Mouse (Mus musculus): ENCODE measurements around the gene Heatr5a.

Heatr5a gene

GRCm38 (mm10) chr12:51972269-51973065 is 1.3 kb upstream of the Heatr5a start:
- DNase-seq (ENCODE audit: low read depth, low spot score) = peak; percentile 30

GRCm38 (mm10) chr12:51970352-51971069 is 610 bp downstream of the Heatr5a start:
- DNase-seq (ENCODE audit: low read depth, low spot score) = peak; percentile 65

- no peak for DNase-seq (ENCODE audit: low read depth, low spot score)
Observed at GRCm38 (mm10) chr12:51969876-51970275, 1.2 kb downstream of the Heatr5a start.

DNA sequence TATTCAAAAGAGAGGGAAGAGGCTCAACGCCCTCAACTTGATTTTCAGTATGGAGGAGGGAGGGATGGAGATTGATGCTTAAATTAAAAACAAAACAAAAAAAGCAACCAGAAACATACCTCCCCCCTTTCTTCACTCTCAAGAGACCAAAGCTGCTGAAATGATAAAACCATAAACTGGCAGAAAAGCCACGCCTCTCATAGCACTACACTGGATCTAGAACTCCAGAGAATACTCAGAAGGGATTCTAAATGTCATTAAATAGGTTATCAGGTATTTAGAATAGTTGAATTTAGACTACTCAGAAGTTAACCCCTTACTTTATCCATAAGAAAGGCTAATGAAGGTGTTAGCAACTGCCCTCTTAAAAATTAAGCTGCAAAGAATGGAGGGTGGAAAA is 2.0 kb downstream of the Heatr5a start:
- no peak for DNase-seq (ENCODE audit: low read depth, low spot score)

DNA sequence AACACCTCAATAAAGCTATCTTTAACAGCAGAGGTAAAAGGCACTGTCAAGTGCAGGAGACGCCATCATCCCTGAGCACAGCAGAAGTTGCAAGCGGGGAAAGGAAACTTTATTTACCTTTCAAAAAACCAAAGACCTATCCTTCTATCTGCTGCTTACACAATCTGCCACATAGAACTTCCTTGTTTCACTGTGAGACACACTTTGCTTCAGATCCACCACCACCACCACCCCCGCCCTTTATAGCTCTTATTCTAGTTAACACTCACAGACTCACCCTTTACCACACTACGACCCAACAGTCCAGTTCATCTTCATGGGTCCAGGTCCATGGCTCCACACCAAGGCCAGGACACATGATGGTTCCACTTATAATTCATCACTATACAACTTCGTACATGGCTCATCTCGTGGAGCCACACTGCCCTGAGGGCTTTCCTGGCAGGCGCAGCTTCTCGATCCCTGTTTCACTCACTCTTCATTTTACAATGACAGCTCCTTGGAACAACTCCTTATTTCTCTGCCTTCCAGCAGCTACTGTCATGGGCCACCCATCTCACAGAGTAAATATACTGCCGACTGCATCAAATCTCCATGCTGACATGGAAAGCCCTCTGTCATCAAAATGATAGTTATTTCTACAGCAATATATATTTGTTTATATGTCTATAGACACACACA is 3.1 kb downstream of the Heatr5a start:
- DNase-seq (ENCODE audit: low read depth, low spot score) = peak; percentile 53

DNA sequence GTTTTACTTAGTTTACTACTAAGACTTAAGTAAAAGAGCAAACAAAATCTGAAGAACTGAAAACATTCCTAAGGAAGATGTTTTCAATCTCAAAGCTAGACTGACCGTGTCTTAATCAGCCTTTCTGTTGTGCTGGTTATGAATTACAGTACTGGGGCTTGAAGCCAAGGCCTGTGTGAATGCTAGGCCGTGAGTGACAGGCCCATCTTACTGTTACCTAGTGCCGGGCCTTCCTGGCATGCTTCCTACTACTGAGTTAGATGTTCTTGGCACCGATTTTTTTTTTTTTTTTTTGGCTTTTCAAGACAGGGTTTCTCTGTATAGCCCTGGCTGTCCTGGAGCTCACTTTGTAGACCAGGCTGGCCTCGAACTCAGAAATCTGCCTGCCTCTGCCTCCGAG is 13.5 kb downstream of the Heatr5a start:
- DNase-seq (ENCODE audit: low read depth, low spot score) = no peak

GRCm38 (mm10) chr12:51952309-51952708 is 18.8 kb downstream of the Heatr5a start:
- no peak for DNase-seq (ENCODE audit: low read depth, low spot score)

GRCm38 (mm10) chr12:51947498-51947945 is 23.6 kb downstream of the Heatr5a start:
- no peak for DNase-seq (ENCODE audit: low read depth, low spot score)

DNA sequence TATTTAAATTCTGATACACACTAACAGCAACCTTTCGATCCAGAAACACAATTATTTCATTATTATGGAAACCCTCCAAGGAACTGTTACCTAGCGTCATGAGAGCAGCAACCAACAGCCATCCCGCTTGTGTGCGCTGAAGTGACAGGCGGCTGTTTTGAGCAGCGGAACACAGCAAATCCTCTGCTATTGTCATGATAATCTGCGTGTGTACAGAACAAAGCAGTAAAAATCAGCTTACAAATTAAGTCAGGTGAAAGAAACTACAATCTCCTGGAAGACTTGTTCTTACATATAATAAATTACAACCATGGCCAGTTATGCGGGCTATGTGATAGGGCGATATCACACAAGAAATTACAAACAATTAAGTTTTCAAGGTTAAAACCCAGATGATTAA is 25.8 kb downstream of the Heatr5a start:
- DNase-seq (ENCODE audit: low read depth, low spot score) = no peak

DNA sequence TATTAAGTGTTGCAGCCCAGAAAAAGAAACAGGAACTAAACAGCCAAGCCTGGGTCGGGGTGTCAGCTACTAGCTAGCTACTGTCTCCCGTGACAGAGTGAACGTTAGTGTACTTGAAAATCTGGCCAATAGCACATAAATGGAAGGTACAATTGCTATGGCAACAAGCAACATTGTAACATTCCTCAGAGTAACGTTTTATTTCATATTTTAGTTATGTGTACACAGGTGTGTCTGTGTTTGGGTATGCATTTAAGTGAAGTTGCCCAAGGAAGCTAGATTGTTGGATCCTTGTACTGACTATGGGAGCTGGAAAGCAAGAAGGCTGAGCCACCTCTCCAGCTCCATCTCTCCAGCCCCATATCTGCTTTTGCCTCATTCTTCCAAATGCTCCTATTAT is 31.3 kb downstream of the Heatr5a start:
- DNase-seq (ENCODE audit: low read depth, low spot score) = peak; percentile 16

DNA sequence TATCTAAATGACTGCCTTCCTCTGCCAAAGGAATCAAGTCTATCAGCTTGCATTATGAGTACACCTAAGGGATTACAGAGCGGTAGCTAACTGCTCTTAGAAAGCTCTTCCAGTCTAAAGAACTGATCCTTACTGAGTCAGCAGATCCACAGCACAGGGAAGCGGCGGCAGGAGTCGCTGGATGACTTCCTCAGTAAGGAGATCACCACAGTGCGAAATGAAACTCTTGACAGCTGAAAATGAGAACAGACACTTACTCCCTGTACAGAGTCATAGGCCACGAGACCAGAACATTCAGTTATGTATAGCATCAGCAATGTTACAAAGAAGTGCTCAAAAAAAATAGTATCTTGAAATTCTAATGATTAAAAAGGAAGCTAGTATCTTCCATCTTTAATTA is 33.2 kb downstream of the Heatr5a start:
- no peak for DNase-seq (ENCODE audit: low read depth, low spot score)

DNA sequence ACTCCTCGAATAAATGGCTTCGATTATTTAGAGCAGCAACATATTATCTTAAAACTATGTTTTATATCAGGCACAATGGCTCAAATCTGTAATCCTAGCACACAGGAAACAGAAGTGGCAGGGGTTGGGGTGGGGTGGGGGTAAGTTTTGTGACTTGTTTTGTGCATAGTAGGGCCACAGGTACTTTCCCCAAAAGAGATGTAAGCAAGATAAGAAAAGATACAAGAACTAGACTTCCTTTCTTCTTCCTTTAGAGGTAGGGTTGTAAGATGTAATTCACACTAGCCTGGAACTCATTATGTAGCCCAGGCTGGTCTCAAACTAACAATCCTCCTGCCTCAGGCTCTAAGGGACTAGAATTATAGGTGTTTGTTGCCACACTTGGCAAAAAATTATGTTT is 41.5 kb downstream of the Heatr5a start:
- no peak for DNase-seq (ENCODE audit: low read depth, low spot score)

DNA sequence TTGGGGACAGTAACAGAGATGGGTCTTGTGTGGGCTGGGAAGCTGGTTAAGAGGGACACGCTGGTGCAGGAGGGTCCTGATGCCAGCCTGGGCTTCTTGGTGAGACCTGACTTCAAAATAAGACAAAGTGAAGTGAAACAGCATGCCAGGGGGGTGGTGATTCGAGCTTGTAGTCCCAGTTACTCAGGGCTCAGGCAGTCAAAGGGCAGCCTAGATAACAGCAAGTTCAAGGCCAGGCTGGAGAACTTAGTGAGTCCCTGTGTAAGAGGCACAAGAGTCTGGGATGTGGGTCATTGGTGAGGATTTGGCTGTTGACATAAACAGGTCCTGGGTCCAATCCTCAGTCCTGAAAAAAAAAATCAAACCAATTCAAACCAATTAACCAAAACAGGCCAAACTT is 53.9 kb downstream of the Heatr5a start:
- DNase-seq (ENCODE audit: low read depth, low spot score) = no peak

DNA sequence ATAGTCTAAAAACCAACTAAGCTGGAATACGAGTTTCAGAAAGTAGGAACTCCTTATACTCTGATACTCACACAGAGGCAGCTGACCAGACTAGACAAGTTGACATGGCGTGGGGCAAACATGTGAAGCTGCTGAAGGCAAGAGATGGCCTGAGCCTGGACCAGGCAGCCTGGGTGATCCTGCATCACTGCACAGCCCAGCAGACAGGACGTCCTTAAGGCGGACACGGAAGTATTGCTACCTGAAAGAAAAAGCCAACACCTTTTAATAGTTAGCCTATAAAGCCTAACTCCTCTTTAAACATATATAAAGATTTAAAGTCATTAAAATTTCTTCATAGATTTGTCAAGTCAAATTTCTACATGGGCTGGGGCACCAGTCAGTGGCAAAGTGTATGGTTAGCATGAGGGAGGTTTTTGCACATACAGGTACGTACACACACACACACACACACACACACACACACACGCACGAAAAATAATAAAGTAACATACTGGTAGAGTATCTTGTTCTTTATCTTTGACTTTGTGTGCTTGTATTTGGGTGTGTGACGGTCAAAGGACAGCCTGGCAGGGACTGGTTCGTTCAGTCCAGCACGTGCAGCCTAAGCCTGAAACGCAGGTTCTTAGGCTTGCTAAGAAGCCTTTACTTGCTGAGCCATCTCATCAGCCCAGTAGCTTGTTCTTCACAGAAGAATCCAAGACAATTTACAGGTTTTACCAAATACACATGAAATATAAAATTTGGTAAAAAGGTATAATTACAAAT is 56.0 kb downstream of the Heatr5a start:
- DNase-seq (ENCODE audit: low read depth, low spot score) = no peak

GRCm38 (mm10) chr12:51909202-51909601 is 61.9 kb downstream of the Heatr5a start:
- DNase-seq (ENCODE audit: low read depth, low spot score) = no peak

GRCm38 (mm10) chr12:51907543-51907942 is 63.6 kb downstream of the Heatr5a start:
- no peak for DNase-seq (ENCODE audit: low read depth, low spot score)

DNA sequence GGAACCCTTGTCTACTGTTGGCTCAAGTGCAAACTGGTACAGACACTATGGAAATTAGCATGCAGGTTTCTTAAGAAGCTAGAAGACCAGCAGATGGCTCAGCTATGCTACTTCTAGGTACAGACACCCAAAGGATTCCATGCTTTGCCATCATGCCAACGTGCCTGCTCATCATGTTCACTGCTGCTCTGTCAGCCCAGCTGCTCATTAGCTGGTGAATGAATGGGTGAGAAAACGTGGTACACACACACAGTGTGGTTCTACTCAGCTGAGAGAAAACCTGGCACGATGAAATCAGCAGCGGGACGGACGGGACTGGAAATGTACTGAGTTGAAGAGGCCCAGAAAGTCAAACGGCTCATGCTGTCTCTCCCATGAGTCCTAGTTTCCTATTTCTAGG is 70.6 kb downstream of the Heatr5a start:
- no peak for DNase-seq (ENCODE audit: low read depth, low spot score)

- no peak for DNase-seq (ENCODE audit: low read depth, low spot score)
Observed at GRCm38 (mm10) chr12:51896901-51897300, 74.2 kb downstream of the Heatr5a start.

- no peak for DNase-seq (ENCODE audit: low read depth, low spot score)
Observed at GRCm38 (mm10) chr12:51888609-51889008, 82.5 kb downstream of the Heatr5a start.

- DNase-seq (ENCODE audit: low read depth, low spot score) = peak; percentile 84
Observed at GRCm38 (mm10) chr12:51887301-51888290, 83.5 kb downstream of the Heatr5a start.
